Mouse (Mus musculus): ENCODE data around the gene Ackr1.

Ackr1 gene

GRCm38 (mm10) chr1:173333312-173334253 lies at the start of gene Ackr1:
Gene Ackr1, minus strand, starts transcription at chr1:173333750.
- no peak for DNase-seq (ENCODE audit: low read depth)

- DNase-seq (ENCODE audit: low read depth), result no peak
These were observed 47.9 kb upstream of the Ackr1 start for GRCm38 (mm10) chr1:173381436-173381835.

GRCm38 (mm10) chr1:173377380-173378112 lies 44.0 kb upstream of the Ackr1 start:
- no peak for DNase-seq (ENCODE audit: low read depth)

GRCm38 (mm10) chr1:173374020-173374419 lies 40.5 kb upstream of the Ackr1 start:
- DNase-seq (ENCODE audit: low read depth), result no peak

- no peak for DNase-seq (ENCODE audit: low read depth)
These were observed 38.0 kb upstream of the Ackr1 start for GRCm38 (mm10) chr1:173371586-173371985.

GRCm38 (mm10) chr1:173370456-173370855 lies 36.9 kb upstream of the Ackr1 start:
- no peak for DNase-seq (ENCODE audit: low read depth)

- no peak for DNase-seq (ENCODE audit: low read depth)
These were observed 36.1 kb upstream of the Ackr1 start for GRCm38 (mm10) chr1:173369611-173370010.

- DNase-seq (ENCODE audit: low read depth), result no peak
These were observed 34.0 kb upstream of the Ackr1 start, which contains the start of gene Cadm3 for GRCm38 (mm10) chr1:173367356-173368046. Gene Cadm3, minus strand, starts transcription at chr1:173367695.

GRCm38 (mm10) chr1:173366701-173367355 lies 33.3 kb upstream of the Ackr1 start:
- DNase-seq (ENCODE audit: low read depth), result no peak

- no peak for DNase-seq (ENCODE audit: low read depth)
These were observed 32.4 kb upstream of the Ackr1 start for GRCm38 (mm10) chr1:173365970-173366409.

GRCm38 (mm10) chr1:173364125-173364800 lies 30.7 kb upstream of the Ackr1 start:
- DNase-seq (ENCODE audit: low read depth), result no peak

- no peak for DNase-seq (ENCODE audit: low read depth)
These were observed 29.9 kb upstream of the Ackr1 start for GRCm38 (mm10) chr1:173363436-173363835.

GRCm38 (mm10) chr1:173361651-173362050 lies 28.1 kb upstream of the Ackr1 start:
- DNase-seq (ENCODE audit: low read depth), result no peak

- no peak for DNase-seq (ENCODE audit: low read depth)
These were observed 26.2 kb upstream of the Ackr1 start for GRCm38 (mm10) chr1:173359590-173360290.

- DNase-seq (ENCODE audit: low read depth), result no peak
These were observed 24.2 kb upstream of the Ackr1 start for GRCm38 (mm10) chr1:173357799-173358198.

GRCm38 (mm10) chr1:173356699-173357098 lies 23.1 kb upstream of the Ackr1 start:
- DNase-seq (ENCODE audit: low read depth), result no peak

- DNase-seq (ENCODE audit: low read depth), result no peak
These were observed 21.7 kb upstream of the Ackr1 start for GRCm38 (mm10) chr1:173355107-173355846.

GRCm38 (mm10) chr1:173350372-173350957 lies 16.9 kb upstream of the Ackr1 start, which contains the start of gene Aim2:
Gene Aim2, plus strand, starts transcription at chr1:173350879.
- no peak for DNase-seq (ENCODE audit: low read depth)

- no peak for DNase-seq (ENCODE audit: low read depth)
These were observed 16.4 kb upstream of the Ackr1 start for GRCm38 (mm10) chr1:173349946-173350345.
